Mouse (Mus musculus) liver, adult (tissue): ENCODE measurements around the gene Gm37240.

Experiments
- GATA4 ChIP-seq: IDR thresholded peaks from 2 replicates; pipeline ENCODE4 v1.6.1; 2014; ENCODE audit warnings: mild to moderate bottlenecking, low read length; ENCODE audit not compliant: insufficient replicate concordance

The Gm37240 gene

GRCm38 (mm10) chr3:84731003-84731402, 1156.3 kb downstream of the Gm37240 start:
- TF ChIP-seq GATA4 = no peak

- TF ChIP-seq GATA4 = no peak
Observed at GRCm38 (mm10) chr3:84729806-84730205, 1157.5 kb downstream of the Gm37240 start.

GRCm38 (mm10) chr3:84723996-84724395, 1163.3 kb downstream of the Gm37240 start:
- no peak for TF ChIP-seq GATA4

- no peak for TF ChIP-seq GATA4
Observed at GRCm38 (mm10) chr3:84722680-84723079, 1164.6 kb downstream of the Gm37240 start.

GRCm38 (mm10) chr3:84715073-84715768, 1172.1 kb downstream of the Gm37240 start:
- no peak for TF ChIP-seq GATA4

- no peak for TF ChIP-seq GATA4
Observed at GRCm38 (mm10) chr3:84712941-84713340, 1174.4 kb downstream of the Gm37240 start.

GRCm38 (mm10) chr3:84710723-84711122, 1176.6 kb downstream of the Gm37240 start:
- no peak for TF ChIP-seq GATA4

- no peak for TF ChIP-seq GATA4
Observed at GRCm38 (mm10) chr3:84709967-84710366, 1177.4 kb downstream of the Gm37240 start.

- no peak for TF ChIP-seq GATA4
Observed at GRCm38 (mm10) chr3:84709100-84709499, 1178.2 kb downstream of the Gm37240 start.

GRCm38 (mm10) chr3:84708469-84708868, 1178.8 kb downstream of the Gm37240 start:
- TF ChIP-seq GATA4 = no peak

GRCm38 (mm10) chr3:84705224-84705623, 1182.1 kb downstream of the Gm37240 start:
- TF ChIP-seq GATA4 = no peak

GRCm38 (mm10) chr3:84703083-84703810, 1184.1 kb downstream of the Gm37240 start:
- TF ChIP-seq GATA4 = no peak

- TF ChIP-seq GATA4 = no peak
Observed at GRCm38 (mm10) chr3:84701964-84702363, 1185.4 kb downstream of the Gm37240 start.

GRCm38 (mm10) chr3:84701509-84701908, 1185.8 kb downstream of the Gm37240 start:
- TF ChIP-seq GATA4 = no peak

- TF ChIP-seq GATA4 = no peak
Observed at GRCm38 (mm10) chr3:84696428-84696917, 1190.8 kb downstream of the Gm37240 start.

GRCm38 (mm10) chr3:84695867-84696361, 1191.4 kb downstream of the Gm37240 start:
- TF ChIP-seq GATA4 = no peak
